Mouse (Mus musculus) layer of hippocampus, adult 9-10 months (tissue): ENCODE results near the gene Slc5a8.

ENCODE experiments used
- DNase-seq: peaks from one replicate; pipeline ENCODE4 v3.0.0; 2022; ENCODE audit warnings: low spot score

The Slc5a8 gene

DNA sequence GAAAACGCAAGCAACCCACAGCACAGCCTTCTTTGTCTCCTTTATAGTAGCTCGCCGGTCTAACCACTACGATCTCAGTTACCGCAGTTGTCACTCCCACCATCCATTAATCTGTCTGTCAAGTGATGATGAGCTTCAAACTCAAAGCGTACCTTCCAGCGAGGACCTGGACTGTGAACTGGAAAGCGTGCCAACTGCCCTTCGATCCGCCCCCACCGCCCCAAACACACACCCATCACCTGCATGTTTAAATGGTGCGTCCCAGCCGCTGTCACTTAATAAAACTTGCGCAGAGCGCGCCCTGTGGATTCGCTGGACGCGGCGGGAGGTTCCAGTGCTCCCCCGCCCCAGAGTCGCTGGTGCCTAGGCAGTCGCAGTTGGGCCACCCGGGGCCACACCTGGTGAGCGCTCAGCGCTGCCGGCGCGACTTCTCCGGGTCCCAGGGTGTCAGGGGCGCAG lies at the start of gene Slc5a8:
TSS of gene Slc5a8 (plus strand) at position 361 of the 459 bp plus-strand sequence.
- DNase-seq = no peak

DNA sequence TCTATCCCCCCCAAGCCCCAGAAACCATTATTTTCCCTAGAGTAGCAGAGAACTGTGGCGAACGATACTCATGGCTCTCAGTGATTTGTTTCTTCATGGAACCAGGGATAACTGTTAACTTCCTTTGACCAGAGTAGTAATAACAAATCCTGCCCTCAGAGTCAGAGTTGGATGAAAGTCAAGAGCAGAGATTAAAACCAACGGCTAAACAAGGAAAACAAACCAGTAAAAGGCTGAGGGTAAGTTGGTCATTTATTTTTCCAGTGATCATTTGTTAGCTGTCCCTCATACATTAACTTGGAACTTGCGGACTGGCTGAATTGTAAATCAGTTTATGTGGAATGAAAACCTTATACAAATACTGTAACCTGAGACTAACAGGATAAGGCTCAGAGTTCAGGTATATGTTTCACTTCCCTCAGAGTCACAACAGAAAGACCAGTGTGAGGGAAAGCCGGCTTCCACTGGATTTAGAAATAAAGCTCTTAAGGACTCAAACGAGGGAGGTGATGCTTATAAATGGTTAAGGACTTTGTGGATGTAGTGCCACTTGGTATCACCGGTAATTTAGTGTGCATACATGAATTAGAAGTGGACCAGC lies 36.8 kb upstream of the Slc5a8 start:
- no peak for DNase-seq

DNA sequence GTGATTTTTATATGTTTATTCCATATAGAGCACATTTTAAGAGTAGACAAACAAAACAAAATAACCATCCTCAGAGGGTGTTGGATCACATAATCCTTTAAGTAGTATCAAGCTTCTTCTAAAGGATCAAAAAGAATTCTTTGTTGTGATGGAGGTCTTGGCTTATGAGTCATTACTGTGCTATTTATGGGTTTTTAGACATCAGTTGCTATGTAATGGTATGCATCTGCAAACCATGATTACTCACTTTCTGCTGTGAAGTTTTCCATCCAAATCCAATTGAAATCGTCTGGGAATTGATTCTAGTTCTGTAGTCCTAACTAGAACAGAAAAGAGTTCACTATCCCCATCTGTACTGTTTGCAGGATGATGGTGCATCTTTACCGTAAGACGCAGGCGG lies 35.8 kb upstream of the Slc5a8 start:
- no peak for DNase-seq

DNA sequence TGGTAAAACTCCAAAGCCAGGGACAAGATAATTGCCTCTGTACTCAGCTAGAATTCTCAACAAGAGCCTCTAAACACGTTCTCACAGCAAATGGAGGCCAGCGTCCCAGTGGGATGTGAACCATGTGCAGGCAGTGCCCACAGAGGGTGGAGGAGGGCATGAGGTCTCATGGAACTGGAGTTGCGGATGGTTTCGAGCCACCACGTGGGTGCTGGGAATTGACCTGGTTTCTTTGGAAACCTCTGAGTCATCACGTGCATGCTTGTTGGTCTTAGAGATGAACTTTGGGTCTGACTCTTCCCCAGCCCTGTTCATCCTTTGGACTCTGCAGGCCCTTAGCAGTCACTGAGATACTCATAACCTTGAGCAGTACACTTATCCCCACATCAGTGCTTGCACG lies 32.5 kb upstream of the Slc5a8 start:
- no peak for DNase-seq

DNA sequence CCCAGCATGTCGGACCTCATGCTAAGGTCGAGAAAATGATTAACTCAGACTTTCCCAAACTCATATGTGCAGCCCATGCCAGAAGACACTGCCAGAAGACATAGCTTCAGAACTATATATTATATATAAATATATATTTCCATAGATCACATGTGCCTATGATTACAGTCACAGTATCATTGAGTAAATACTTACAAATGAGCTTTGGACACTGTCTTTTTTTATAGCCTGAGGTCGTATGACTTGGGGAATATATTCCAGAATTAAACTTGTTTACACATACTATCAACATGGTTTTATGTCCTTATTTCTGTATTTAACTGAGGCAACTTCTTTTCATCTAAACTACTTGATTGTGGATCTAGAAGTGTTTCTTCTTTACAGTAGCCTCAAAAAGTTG lies 24.9 kb upstream of the Slc5a8 start:
- DNase-seq = no peak

DNA sequence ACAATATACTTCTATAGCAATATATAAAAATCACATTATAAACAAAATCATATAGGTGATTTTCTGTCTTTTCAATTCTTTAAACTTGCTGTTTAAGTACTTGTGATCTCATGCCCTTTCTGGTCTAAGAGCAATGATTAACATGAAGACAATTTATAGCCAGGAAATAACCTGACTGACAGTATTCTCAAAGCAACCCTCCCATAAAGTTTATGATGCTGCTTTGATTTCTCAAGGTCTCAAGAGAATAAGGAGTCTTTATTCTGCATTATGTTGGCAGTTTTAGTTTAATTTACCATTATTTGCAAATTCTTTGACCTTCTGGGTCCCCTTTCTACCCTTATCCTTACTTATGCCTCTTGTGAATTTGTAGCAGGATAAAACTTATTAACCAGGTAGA lies 24.4 kb upstream of the Slc5a8 start:
- DNase-seq = no peak

DNA sequence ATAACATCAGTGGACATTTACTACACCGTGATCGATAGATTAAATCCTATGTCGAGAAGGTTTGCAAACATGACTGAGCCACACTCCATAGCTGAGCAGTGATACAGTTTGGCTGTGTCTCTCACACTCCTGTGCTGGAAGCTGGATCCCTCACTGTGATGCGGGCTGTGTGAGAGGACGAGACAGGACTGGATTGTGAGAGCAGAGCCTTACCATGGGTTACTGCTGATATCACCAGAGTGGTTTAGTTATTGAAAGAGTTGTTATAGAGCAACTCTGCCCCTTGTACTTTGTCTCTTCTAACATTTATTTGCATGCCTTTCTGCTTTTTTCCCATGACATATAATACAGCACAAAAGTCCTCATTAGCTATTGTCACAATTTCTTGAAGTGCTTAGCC lies 23.5 kb upstream of the Slc5a8 start:
- no peak for DNase-seq

DNA sequence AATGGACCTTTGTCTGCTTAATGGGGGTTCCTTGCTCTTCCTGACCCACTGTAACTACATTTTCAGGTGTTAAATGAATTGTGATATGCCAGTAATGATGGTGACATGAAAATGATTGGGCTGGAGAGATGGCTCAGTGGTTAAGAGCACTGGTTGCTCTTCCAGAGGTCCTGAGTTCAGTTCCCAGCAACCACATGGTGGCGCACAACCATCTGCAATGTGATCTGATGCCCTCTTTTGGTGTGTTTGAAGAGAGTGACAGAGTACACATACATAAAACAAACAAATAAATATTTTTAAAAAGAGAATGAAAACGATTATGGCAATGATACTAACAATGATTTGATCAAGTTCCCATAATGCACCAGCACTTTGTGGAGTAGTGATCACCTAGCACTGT lies 19.8 kb upstream of the Slc5a8 start:
- DNase-seq = no peak

DNA sequence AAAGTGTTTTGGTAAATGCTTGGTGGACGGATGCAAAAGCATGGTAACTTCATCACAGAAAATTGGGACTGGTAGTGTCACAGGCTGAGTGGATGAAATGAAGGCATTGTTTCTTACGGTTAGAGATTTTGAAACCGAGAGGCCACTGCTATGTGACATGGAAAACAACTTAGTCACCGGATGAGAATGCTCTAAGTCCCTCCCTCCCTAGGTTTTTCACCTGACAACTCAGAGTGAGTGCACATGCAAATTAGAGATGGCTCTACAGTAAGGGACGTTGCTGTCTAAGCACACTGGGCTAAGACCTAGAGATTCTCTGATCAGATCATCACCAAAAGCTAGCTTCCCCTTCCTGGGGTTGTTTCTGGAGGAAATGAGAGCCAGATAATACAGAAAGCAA lies 10.9 kb upstream of the Slc5a8 start:
- DNase-seq = no peak

DNA sequence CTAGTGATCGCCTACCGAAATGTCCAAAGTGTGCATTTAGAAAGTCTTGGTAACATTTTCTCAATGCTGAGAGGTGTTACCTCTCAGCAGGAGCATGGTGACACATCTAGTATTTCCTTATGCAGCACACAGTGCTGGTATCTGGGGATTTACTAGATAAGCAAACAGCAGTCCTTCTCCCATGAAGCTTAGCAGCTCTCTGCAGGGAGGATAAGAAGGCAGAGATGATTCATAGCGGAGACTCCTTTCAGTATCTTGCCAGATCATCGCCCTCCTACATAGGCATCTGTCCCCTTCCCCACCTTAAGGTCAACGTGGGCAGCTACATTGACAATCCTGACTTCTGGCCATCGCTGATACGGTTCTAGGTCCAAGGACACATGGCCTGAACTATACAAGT lies 8.4 kb upstream of the Slc5a8 start:
- no peak for DNase-seq

DNA sequence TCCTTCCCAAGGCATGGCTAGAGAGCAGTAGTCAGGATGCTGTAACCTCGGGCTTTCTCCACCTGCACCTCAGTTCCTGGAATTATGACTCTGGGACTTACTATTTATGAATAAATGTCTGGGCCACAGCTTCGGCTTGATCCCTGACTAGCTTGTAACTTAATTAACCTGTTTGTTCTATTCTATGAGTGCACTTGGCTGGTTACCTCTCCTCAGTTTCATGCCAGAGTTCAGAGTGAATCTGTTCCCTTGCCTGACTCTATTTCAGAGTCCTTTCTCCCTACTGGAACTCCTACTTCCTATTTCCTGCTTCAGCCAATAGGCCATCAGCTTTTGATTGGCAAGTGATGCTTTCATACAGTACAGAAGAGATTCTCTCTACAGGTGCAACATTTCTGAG lies 2.1 kb upstream of the Slc5a8 start:
- no peak for DNase-seq

DNA sequence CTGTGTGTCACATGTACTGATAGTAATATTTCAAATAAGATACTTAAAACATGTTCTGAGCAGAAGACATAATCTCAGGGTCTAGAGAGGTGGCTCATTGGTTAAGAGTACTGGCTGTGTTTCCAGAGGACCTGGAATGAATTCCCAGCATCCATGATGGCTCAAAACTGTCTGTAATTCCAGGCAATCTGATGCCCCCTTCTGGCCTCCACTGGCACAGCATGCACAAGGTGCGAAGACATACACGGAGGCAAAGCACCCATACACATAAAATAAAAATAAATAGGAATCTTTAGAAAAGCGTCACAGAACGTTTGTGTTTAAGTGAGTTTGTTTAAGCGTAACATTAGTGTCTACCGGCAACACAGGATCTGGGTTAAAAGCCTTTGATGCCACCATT lies 956 bp upstream of the Slc5a8 start:
- no peak for DNase-seq

DNA sequence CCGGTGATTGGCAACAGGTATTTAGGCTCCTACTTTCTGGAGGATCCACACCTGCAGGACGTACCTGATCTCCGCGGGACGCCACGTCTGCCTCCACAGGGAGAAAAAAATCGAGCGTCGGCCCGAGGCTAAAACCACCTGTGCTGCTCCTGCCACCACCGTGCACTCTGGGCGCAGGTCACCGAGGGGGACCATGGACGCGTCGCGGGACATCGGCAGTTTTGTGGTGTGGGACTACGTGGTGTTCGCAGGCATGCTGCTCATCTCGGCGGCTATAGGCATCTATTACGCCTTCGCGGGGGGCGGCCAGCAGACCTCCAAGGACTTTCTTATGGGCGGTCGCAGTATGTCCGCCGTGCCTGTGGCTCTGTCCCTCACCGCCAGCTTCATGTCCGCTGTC lies 322 bp downstream of the Slc5a8 start:
- DNase-seq = no peak

DNA sequence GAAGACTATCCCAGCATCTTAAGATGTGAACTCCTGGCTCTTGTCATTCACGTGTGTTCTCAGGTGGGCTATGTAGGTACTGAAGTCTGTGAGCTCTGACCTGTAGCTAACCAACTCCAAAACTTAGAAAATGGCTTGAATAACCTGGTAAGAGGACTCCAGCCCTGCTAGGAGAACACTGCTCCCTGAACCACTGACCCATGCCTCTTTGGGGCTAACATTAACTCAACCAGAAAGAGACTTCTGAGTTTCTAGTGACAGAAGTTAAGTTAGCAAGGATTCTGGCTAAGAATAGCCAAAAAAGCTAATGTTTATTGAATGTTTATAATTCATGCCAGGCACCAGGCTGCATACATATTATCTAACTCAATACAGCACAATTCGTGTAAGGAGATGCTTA lies 2.6 kb downstream of the Slc5a8 start:
- no peak for DNase-seq

DNA sequence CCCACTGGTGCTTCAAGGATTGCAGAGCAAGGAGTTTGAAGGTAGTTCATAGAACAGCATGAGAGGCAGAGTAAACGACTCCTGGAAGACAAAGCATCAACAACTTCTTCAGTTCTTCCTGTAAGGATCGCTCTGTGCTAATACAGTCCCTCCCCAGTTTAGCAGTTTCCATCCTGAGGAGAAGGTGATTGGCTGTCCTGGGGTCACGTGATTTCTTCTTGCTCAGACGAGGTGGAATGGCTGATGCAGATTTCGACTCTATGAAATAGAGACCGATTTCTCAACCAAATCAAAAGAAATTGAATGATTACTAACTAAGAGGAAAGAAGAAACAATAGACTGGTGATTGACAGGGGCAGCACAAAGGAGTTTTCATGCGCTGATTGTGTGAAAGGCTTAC lies 5.6 kb downstream of the Slc5a8 start:
- no peak for DNase-seq

DNA sequence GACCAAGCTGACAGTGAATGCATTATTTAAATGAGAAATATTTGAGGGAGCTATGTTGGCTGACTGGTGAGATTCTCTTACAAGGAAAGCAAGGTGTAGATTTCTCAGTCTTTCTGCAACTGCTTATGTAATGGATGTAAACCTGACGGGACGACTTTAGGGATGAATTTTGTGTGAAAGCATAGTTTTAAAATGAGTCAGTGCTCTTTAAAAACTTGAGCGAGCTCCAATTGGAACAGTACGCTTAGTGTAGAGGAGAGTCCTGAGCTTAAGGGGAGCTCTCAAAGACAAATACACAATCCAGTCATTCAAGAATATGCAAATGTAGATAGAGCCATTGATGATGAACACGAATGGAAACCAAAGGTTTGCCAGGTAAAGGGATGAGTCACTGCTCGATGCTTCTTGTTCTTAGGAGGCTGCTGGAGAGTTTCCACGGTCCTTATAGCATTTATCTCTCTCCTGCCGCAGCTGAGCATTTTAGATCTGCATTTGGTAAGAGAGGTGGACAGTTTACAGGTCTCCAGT lies 6.8 kb downstream of the Slc5a8 start:
- no peak for DNase-seq

DNA sequence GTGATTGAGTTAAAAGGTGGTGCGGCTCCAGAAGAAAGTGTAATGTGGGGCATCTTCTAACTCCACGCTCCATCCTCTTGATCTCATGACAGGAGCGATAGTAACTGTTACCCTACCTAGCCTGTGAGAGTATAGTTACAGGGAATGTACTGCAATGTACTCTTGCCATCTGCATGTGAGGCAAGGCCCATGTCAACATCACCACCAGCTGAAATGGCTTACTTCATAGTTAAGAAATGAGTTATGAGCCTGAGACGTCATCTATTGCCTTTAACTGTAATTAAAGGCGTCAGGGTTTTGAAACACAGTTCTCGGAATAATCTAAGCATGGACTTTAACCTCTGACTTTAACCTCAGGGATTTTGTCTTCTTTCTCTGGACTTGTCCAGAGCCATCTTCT lies 11.2 kb downstream of the Slc5a8 start:
- no peak for DNase-seq

DNA sequence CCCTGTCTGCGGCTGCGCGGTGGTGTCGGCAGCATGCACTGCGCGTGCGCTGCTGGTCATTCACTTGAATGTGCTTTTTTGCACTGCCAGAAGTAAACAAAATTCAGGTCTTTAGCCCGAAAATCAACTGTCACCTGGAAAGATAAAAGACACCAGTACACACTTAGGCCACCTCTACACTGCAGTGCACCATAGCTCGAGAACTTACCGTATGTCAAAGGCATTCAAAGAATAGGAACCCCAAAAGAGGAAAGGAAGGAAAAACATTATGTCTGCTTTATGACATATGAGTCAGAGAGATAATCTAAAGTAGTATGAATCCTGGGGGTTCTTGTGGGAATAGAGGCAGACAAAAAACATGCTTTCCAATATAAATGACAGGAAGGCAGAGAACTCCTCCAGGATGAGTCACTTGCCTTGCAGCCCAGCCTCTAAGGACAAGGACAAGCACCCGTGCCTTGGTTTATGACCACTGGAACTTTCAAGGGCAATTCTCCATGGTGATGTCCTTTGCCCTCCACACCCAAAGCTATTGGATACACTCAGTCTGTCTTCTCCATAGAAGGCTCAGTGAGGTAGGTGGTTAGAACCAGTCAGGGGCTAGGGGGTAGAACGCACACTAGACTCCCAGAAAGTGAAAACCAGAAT lies 64.0 kb downstream of the Slc5a8 start:
- no peak for DNase-seq

DNA sequence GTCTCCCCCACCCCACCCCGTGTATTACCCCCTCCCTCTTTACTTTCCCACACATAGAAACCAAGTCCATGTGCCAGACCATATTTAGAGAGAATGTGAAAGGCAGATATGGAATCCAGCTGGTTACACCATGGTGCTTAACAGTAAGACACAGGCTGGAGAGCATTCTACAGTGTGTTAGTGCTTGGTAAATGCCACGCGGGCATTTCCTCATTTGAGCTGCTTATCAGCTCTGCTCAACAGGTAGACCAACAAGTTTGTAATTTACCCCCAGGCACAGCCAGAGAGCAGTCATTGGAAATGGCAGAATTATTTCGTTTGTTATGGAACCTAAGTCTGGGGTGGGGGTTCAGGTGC lies 64.5 kb downstream of the Slc5a8 start:
- DNase-seq = no peak

DNA sequence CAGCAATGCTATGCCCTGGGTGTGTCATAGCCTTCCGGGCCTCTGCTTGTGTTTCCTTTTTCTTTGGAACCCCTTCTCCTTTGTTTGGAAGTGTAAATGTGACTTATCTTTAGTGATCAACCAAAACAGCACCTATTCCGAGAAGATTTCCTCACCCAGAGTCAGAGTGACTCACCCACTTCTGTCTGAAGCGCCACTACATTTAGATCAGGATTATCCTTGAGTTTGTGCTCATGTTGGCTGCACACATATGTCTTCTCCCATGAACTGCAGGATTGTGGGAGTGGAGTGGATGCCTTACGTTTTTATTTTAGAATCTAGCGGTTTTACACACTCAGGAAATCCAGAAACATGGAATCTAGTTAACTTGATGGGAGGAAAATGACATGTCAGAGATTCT lies 75.0 kb downstream of the Slc5a8 start:
- DNase-seq = no peak

DNA sequence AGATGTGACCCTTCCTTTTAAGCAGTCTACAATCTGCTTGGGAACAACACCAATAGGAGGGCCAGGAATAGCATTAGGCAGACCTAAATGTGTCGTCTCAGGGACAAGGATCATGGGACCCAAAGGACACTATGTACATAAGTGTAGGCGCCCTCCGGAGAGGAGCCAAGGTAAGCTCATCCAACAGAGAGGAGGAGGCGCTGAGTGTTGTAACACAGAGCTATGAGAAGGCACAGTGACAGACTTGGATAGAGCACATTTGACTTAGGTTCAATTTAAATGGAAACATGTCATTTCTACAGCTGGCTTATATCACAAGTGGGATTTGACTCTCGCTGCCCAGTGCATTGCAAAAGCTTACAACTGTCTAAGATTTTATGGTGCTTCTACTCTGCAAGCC lies 82.8 kb downstream of the Slc5a8 start:
- no peak for DNase-seq

DNA sequence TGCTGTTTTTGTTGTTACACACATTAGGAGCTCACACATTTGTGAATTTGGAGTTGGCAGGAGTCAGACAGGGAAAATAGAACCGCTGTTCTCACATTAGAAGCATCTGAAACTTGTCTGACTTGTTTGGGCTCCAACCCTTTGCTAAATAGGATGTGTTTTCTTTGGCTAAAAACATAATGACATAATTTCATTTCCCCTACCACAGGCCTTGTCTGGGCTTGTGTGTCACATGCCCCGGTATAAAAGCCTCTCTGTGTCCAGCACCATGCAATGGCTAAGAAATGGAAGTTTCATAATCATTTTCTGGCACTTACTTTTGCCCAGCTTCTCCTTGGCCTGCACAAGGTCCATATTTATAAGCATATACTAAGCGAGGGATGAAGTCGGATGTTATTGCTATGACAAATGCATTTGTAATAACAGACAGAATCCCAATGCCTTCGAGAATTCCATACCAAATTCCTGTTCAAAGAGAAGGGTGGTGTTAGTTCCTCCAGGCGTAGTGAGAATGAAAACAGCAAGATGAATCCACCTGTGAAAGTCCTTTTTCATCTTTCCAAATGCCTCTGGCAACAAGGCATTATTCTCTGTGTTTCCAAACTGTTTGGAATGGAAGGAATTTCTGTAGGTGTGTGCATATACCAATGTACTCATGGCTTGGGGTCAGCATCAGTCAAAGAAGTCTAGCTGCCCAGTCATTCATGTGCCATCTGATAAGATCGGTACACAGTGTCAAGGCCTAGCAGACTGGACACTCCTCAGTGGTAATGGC lies 85.3 kb downstream of the Slc5a8 start:
- DNase-seq = no peak

DNA sequence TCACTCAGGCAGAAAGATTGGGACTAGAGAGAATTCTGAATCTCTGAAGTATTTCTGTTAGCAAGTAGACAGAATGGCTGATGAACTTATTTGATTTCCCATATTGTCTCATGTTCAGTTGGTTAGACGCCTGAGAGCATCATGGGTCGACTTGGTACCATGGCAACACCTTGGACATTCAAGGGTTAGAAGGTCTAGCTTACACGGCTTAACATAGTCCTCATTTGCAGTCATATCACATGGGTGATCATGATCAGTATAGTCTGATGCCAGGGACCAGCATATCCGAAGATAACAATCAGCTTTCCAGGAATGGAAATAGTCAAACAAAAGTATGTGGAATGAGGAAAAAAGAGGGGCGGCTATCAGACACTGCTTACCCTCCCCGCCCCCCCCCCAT lies 93.1 kb downstream of the Slc5a8 start:
- no peak for DNase-seq
